41 mouse cellular contexts compared by ENCODE assay signal in genomic region chr16:59047579-59047978, GRCm38 (mm10). TPM values are rescaled to one million over a fixed set of nuclear protein-coding genes. Genes with fewer than 3 reads are reported as not detected.
"Had no signal": no experiment of that assay in that cellular context is flagged by ENCODE, and none has a peak within 500 bp of the region (broad histone marks: within the 10 kb centered on the region; RNA-seq: fewer than 3 reads in every experiment).

No protein-coding gene starts in this region.

- H3K4me3 ChIP-seq: heart, embryonic 10.5 days; heart, embryonic 12.5 days; heart, embryonic 13.5 days; heart, embryonic 15.5 days; hindbrain, embryonic 10.5 days; hindbrain, embryonic 12.5 days; hindbrain, embryonic 13.5 days; hindbrain, embryonic 15.5 days; kidney, embryonic 15.5 days; layer of hippocampus, adult 2 months; left cerebral cortex, adult 2 months had no signal

- H3K9ac ChIP-seq: heart, embryonic 12.5 days; heart, embryonic 13.5 days; heart, embryonic 15.5 days; hindbrain, embryonic 12.5 days; hindbrain, embryonic 13.5 days; hindbrain, embryonic 14.5 days; hindbrain, embryonic 15.5 days; kidney, embryonic 15.5 days had no signal

- H3K4me2 ChIP-seq: heart, embryonic 11.5 days; heart, embryonic 12.5 days; heart, embryonic 13.5 days; heart, embryonic 15.5 days; hindbrain, embryonic 12.5 days; hindbrain, embryonic 13.5 days; hindbrain, embryonic 14.5 days; hindbrain, embryonic 15.5 days; kidney, embryonic 15.5 days had no signal

- H3K9me3 ChIP-seq: heart, embryonic 10.5 days; heart, embryonic 13.5 days; heart, embryonic 15.5 days; hindbrain, embryonic 10.5 days; hindbrain, embryonic 12.5 days; hindbrain, embryonic 13.5 days; hindbrain, embryonic 15.5 days; kidney, embryonic 15.5 days had no signal

- H3K27me3 ChIP-seq: heart, embryonic 12.5 days; heart, embryonic 13.5 days; heart, embryonic 15.5 days; hindbrain, embryonic 12.5 days; hindbrain, embryonic 13.5 days; hindbrain, embryonic 15.5 days; kidney, embryonic 15.5 days had no signal

- H3K27ac ChIP-seq: heart, embryonic 10.5 days; heart, embryonic 13.5 days; heart, embryonic 15.5 days; hindbrain, embryonic 10.5 days; hindbrain, embryonic 12.5 days; hindbrain, embryonic 13.5 days; hindbrain, embryonic 14.5 days; hindbrain, embryonic 15.5 days; hindbrain, postnatal 0 days; kidney, embryonic 15.5 days; kidney, postnatal 0 days; layer of hippocampus, adult 2 months; left cerebral cortex, adult 2 months had no signal

- ATAC-seq: hindbrain, embryonic 16.5 days; hindbrain, postnatal 0 days; inflammation-experienced regulatory T-cells, adult 6 months had no signal

- H3K4me1 ChIP-seq: heart, embryonic 10.5 days; heart, embryonic 12.5 days; heart, embryonic 13.5 days; heart, embryonic 15.5 days; hindbrain, embryonic 10.5 days; hindbrain, embryonic 12.5 days; hindbrain, embryonic 13.5 days; hindbrain, embryonic 15.5 days; kidney, embryonic 15.5 days had no signal

- H3K36me3 ChIP-seq: heart, embryonic 10.5 days; heart, embryonic 12.5 days; heart, embryonic 13.5 days; heart, embryonic 15.5 days; hindbrain, embryonic 10.5 days; hindbrain, embryonic 12.5 days; hindbrain, embryonic 13.5 days; hindbrain, embryonic 15.5 days; kidney, embryonic 15.5 days had no signal

- DNase-seq: heart, postnatal 10 days; heart, postnatal 14 days; heart, postnatal 36 days; heart, postnatal 4 days; kidney, adult 11 months; kidney, adult 18-20 months; kidney, adult 2 months; kidney, adult 8-10 months; kidney, adult 9 months; kidney, postnatal 10 days; kidney, postnatal 14 days; kidney, postnatal 25 days; kidney, postnatal 36 days; kidney, postnatal 4 days; layer of hippocampus, adult 9-11 months; layer of hippocampus, postnatal 36 days had no signal

RNA-seq across cellular contexts. Expression of gene Olfr187, which starts 8.0 kb away (rescaled TPM):
- polyA plus RNA-seq: heart, embryonic 10.5 days; heart, embryonic 11.5 days; heart, embryonic 12.5 days; heart, embryonic 13.5 days; heart, embryonic 14.5 days; heart, embryonic 15.5 days; heart, embryonic 16.5 days; heart, postnatal 0 days; hindbrain, embryonic 10.5 days; hindbrain, embryonic 11.5 days; hindbrain, embryonic 12.5 days; hindbrain, embryonic 13.5 days; hindbrain, embryonic 14.5 days; hindbrain, embryonic 15.5 days; hindbrain, embryonic 16.5 days; hindbrain, postnatal 0 days; inflammation-experienced regulatory T-cells, adult 6 months; kidney, adult 2 months; kidney, embryonic 14.5 days; kidney, embryonic 15.5 days; kidney, embryonic 16.5 days; kidney, postnatal 0 days; large intestine, adult 2 months had no signal

RNA-seq across cellular contexts. Expression of gene Olfr186, which starts 17.5 kb away (rescaled TPM):
- polyA plus RNA-seq: heart, embryonic 10.5 days; heart, embryonic 11.5 days; heart, embryonic 12.5 days; heart, embryonic 13.5 days; heart, embryonic 14.5 days; heart, embryonic 15.5 days; heart, embryonic 16.5 days; heart, postnatal 0 days; hindbrain, embryonic 10.5 days; hindbrain, embryonic 11.5 days; hindbrain, embryonic 12.5 days; hindbrain, embryonic 13.5 days; hindbrain, embryonic 14.5 days; hindbrain, embryonic 15.5 days; hindbrain, embryonic 16.5 days; hindbrain, postnatal 0 days; inflammation-experienced regulatory T-cells, adult 6 months; intestine, embryonic 14.5 days; kidney, adult 2 months; kidney, embryonic 14.5 days; kidney, embryonic 15.5 days; kidney, embryonic 16.5 days; kidney, postnatal 0 days; large intestine, adult 2 months had no signal

RNA-seq across cellular contexts. Expression of gene Olfr190, which starts 30.2 kb away (rescaled TPM):
- polyA plus RNA-seq: heart, embryonic 10.5 days; heart, embryonic 11.5 days; heart, embryonic 12.5 days; heart, embryonic 13.5 days; heart, embryonic 14.5 days; heart, embryonic 15.5 days; heart, embryonic 16.5 days; heart, postnatal 0 days; hindbrain, embryonic 10.5 days; hindbrain, embryonic 11.5 days; hindbrain, embryonic 12.5 days; hindbrain, embryonic 13.5 days; hindbrain, embryonic 14.5 days; hindbrain, embryonic 15.5 days; hindbrain, embryonic 16.5 days; hindbrain, postnatal 0 days; inflammation-experienced regulatory T-cells, adult 6 months; intestine, embryonic 14.5 days; kidney, adult 2 months; kidney, embryonic 14.5 days; kidney, embryonic 15.5 days; kidney, embryonic 16.5 days; kidney, postnatal 0 days; large intestine, adult 2 months had no signal

RNA-seq across cellular contexts. Expression of gene Olfr191, which starts 42.0 kb away (rescaled TPM):
- polyA plus RNA-seq: heart, embryonic 10.5 days; heart, embryonic 11.5 days; heart, embryonic 12.5 days; heart, embryonic 13.5 days; heart, embryonic 14.5 days; heart, embryonic 15.5 days; heart, embryonic 16.5 days; heart, postnatal 0 days; hindbrain, embryonic 10.5 days; hindbrain, embryonic 11.5 days; hindbrain, embryonic 12.5 days; hindbrain, embryonic 13.5 days; hindbrain, embryonic 14.5 days; hindbrain, embryonic 15.5 days; hindbrain, embryonic 16.5 days; hindbrain, postnatal 0 days; inflammation-experienced regulatory T-cells, adult 6 months; intestine, embryonic 14.5 days; kidney, adult 2 months; kidney, embryonic 14.5 days; kidney, embryonic 15.5 days; kidney, embryonic 16.5 days; kidney, postnatal 0 days; large intestine, adult 2 months had no signal

RNA-seq across cellular contexts. Expression of gene Olfr183, which starts 52.4 kb away (rescaled TPM):
- polyA plus RNA-seq: heart, embryonic 10.5 days; heart, embryonic 11.5 days; heart, embryonic 12.5 days; heart, embryonic 13.5 days; heart, embryonic 14.5 days; heart, embryonic 15.5 days; heart, embryonic 16.5 days; heart, postnatal 0 days; hindbrain, embryonic 10.5 days; hindbrain, embryonic 11.5 days; hindbrain, embryonic 12.5 days; hindbrain, embryonic 13.5 days; hindbrain, embryonic 14.5 days; hindbrain, embryonic 15.5 days; hindbrain, embryonic 16.5 days; hindbrain, postnatal 0 days; intestine, embryonic 14.5 days; kidney, adult 2 months; kidney, embryonic 14.5 days; kidney, embryonic 15.5 days; kidney, embryonic 16.5 days; kidney, postnatal 0 days; large intestine, adult 2 months had no signal
